Mouse (Mus musculus): ENCODE results near the gene Gpd1.
"Not testable (repeated sequence)": the region's sequence is repeated elsewhere in the genome, so short reads cannot be mapped to it uniquely, and the experiment has no call there.

Gpd1 gene

DNA sequence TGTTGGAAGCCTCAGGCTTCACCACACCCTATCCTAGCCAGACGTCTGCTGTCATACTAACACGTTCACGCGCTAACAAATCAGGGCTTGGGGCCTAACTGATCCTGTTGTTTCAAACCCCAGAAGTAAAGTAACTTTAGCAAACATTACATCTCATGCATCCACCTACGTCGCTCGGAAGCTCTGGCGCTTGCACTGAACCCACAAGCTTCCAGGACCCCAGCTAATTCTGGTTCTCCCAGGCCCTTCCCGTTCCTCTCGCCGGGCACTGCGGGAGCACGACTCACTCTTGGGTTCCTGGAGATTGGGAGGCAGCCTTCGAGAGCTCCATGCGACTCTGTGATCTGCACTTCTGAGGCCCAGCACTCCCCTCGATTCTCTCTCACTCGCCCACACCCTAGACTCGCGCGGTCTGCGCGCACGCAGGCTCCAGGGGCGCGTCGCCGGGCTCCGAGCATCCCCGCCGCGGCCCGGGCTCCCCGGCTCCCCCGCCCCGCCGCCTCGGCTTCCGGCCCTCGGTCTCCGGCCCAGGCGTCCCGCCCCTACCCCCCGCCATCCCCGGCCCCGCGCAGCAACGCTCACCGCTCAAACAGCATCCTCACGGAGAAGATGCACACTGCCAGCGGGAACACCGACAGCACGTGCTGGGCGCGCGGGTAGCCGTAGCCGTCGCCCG is 54.4 kb downstream of the Gpd1 start:
- DNase-seq (ENCODE audit: low read depth) = no peak

DNA sequence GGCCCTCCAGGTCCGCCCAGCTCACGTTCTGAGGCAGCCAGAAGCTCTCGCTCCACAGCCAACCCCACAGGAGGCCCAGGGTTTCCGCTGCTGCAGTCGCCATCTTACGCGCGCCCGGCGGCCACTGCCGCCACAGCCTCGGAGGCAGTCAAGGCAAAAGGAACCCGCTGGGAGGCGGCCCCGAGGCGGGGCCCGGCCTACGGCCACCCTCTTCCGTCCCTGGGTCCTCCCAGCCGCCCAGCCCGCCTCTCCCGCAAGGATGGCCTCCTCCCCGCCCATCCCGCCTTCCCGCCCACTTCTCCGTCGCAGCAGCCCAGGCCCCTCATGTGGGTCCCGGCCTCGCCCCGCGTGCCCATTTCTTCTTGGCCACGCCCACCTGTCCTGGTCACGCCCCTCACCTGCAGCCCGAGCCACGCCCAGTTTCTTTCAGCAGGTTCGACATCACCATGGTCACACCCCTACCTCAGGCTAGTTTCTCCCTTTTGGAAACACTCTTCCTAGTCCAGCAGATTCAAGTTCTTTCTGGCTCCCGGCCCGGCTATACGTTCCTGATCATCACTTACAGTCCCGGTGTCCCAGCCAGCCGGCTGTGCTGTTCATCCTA is 55.1 kb downstream of the Gpd1 start:
- DNase-seq (ENCODE audit: low read depth) = peak; percentile 65

DNA sequence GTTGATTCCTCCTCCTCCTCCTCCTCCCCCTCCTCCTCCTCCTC is 55.4 kb downstream of the Gpd1 start, which contains the start of gene Cers5:
Cers5 (minus strand) TSS at position 5 of the 44 bp plus-strand sequence.
- not testable (repeated sequence) for DNase-seq (ENCODE audit: low read depth)

DNA sequence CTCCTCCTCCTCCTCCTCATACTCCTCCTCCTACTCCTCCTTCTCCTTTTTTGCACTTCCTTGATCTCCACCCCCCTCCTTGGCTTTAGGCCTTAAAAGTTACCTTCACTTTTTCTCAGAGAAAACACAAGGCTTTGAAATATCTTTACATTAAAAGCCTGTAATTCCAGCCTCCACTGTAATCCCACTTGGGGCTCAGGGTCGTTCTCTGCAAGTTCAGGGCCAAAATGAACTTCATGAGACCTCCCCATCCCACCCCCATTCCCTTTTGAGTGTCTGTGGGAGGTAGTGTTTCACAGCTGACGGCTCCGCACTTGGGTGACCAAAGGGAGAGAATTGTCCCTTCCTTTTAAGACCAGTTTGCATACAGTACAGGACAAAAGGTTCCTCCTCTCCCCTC is 55.6 kb downstream of the Gpd1 start:
- no peak for DNase-seq (ENCODE audit: low read depth)

All from fibroblast of lung, adult 2 months (primary cell).